Mouse (Mus musculus) activated CD4-positive, CD25-positive, alpha-beta regulatory T cell, adult 9 weeks (primary cell): ENCODE results near the gene Irs1. TPM values are rescaled to one million over a fixed set of nuclear protein-coding genes. Genes with fewer than 3 reads are reported as not detected.

Source experiments
- polyA plus RNA-seq: library from polyadenylated mRNA; unstranded; fragments of 100-300 nt; shearing (Covaris generic); gene quantifications from one replicate; pipeline ENCODE4 v1.2.1, GENCODE M21; 2017

The Irs1 gene
- polyA plus RNA-seq: not detected

GRCm38 (mm10) chr1:82291151-82291797 is at the start of gene Irs1:
Gene Irs1 (minus strand): TSS chr1:82291416.

GRCm38 (mm10) chr1:82316111-82316745 is 25.0 kb upstream of the Irs1 start, which contains the start of gene Rhbdd1:
Gene Rhbdd1 (plus strand): TSS chr1:82316452.

GRCm38 (mm10) chr1:82232812-82233211 is 58.4 kb downstream of the Irs1 start, which contains the start of gene Gm9747:
Gene Gm9747 (plus strand): TSS chr1:82233112.

Other genes with a start within 250 kb of the Irs1 start
- gene Gm9747, start 58.3 kb downstream of the Irs1 start, polyA plus RNA-seq: 0.10 TPM
- gene Rhbdd1, start 25.0 kb upstream of the Irs1 start, polyA plus RNA-seq: 27.8 TPM